Mouse (Mus musculus) hindbrain, embryonic 11.5 days (tissue): ENCODE data around the gene Cant1. TPM values are rescaled to one million over a fixed set of nuclear protein-coding genes. Genes with fewer than 3 reads are reported as not detected.

Experiments
- ATAC-seq: fragments of 200-750 bp; cut with Nextera tagmentation; 2 replicates; pipeline ENCODE4 v1.8.0; 2017; ENCODE audit warnings: mild to moderate bottlenecking, moderate TSS enrichment, moderate library complexity; ENCODE audit not compliant: low FRiP score
- DNase-seq: peaks from one replicate; pipeline ENCODE4 v3.0.0-alpha.2; 2015; ENCODE audit warnings: low spot score
- H3K27ac ChIP-seq: fragments of 300-500 bp; sonication (generic); 2 replicates; pipeline ENCODE4 v1.5.1; 2014; ENCODE audit warnings: mild to moderate bottlenecking, low read depth, low read length
- H3K27me3 ChIP-seq: fragments of 300-500 bp; sonication (generic); 2 replicates; pipeline ENCODE4 v1.6.1; 2014; ENCODE audit warnings: mild to moderate bottlenecking, low read length, moderate library complexity, mixed read lengths; ENCODE audit not compliant: control insufficient read depth, insufficient read depth
- H3K36me3 ChIP-seq: fragments of 300-500 bp; sonication (generic); 2 replicates; pipeline ENCODE4 v1.6.1; 2014; ENCODE audit warnings: mild to moderate bottlenecking, low read length, moderate library complexity, mixed read lengths; ENCODE audit not compliant: control insufficient read depth, insufficient read depth
- H3K4me1 ChIP-seq: fragments of 300-500 bp; sonication (generic); replicated peaks from 2 replicates; pipeline ENCODE4 v1.6.1; 2014; ENCODE audit warnings: low read length, mixed read lengths; ENCODE audit not compliant: control insufficient read depth, insufficient read depth
- H3K4me2 ChIP-seq: fragments of 300-500 bp; sonication (generic); replicated peaks from 2 replicates; pipeline ENCODE4 v1.6.1; 2014; ENCODE audit warnings: mild to moderate bottlenecking, low read depth, low read length
- H3K4me3 ChIP-seq: fragments of 300-500 bp; sonication (generic); 2 replicates; pipeline ENCODE4 v1.5.1; 2014; ENCODE audit warnings: low read depth, low read length
- H3K9ac ChIP-seq: fragments of 300-500 bp; sonication (generic); 2 replicates; pipeline ENCODE4 v1.6.1; 2014; ENCODE audit warnings: low read depth, low read length
- H3K9me3 ChIP-seq: fragments of 300-500 bp; sonication (generic); 2 replicates; pipeline ENCODE4 v1.6.1; 2016; ENCODE audit warnings: low read length; ENCODE audit not compliant: control insufficient read depth
- WGBS: fragments of 180-500 bp; shearing (Covaris S2); extraction: QIAGEN DNeasy Blood & Tissue Kit; methylation state at CpG from one replicate; pipeline ENCODE4 v1.1.7; 2014; 5-methylcytosine and 5-hydroxymethylcytosine counted together
- polyA plus RNA-seq: library from polyadenylated mRNA; unstranded; fragments of >200 nt; fragmentation: Nextera tagmentation; extraction: Ambion mirVana; gene quantifications from 2 replicates; pipeline ENCODE4 v1.2.1, GENCODE M21; 2014

Gene Cant1
- polyA plus RNA-seq, 1 experiment from 2014 or later, result 21.0 TPM

GRCm38 (mm10) chr11:118375006-118375405 lies 43.9 kb downstream of the Cant1 start:
- Histone ChIP-seq H3K27ac (no peak overlapping the region), H3K9ac (no peak overlapping the region), H3K36me3 (no peaks in the 10 kb centered on the region), H3K27me3 (no peaks in the 10 kb centered on the region), H3K4me1 (no peaks in the 10 kb centered on the region), H3K9me3 (no peaks in the 10 kb centered on the region), H3K4me2 (no peak overlapping the region), H3K4me3 (no peak overlapping the region)
- no peak for ATAC-seq
- no peak for DNase-seq

- no peak for DNase-seq
- no peak overlapping the region for H3K27ac ChIP-seq
- no peak overlapping the region for H3K4me3 ChIP-seq
- ATAC-seq, result no peak
- WGBS, result 61% methylated on average over 5 of the region's 5 CpGs
- no peaks in the 10 kb centered on the region for H3K36me3 ChIP-seq
- no peak overlapping the region for H3K9ac ChIP-seq
- H3K4me2 ChIP-seq, result no peak overlapping the region
- H3K9me3 ChIP-seq, result no peaks in the 10 kb centered on the region
- H3K27me3 ChIP-seq, result no peaks in the 10 kb centered on the region
- no peaks in the 10 kb centered on the region for H3K4me1 ChIP-seq
Observed at GRCm38 (mm10) chr11:118374506-118374905, 44.4 kb downstream of the Cant1 start.

GRCm38 (mm10) chr11:118372641-118373040 lies 46.2 kb downstream of the Cant1 start:
- Histone ChIP-seq H3K4me3 (no peak overlapping the region), H3K36me3 (no peaks in the 10 kb centered on the region), H3K9me3 (no peaks in the 10 kb centered on the region), H3K9ac (no peak overlapping the region), H3K4me1 (no peaks in the 10 kb centered on the region), H3K27ac (no peak overlapping the region), H3K4me2 (no peak overlapping the region), H3K27me3 (no peaks in the 10 kb centered on the region)
- DNase-seq (no peak), ATAC-seq (no peak)
- WGBS, result 56% methylated on average over 7 of the region's 7 CpGs

- 91% methylated on average over 7 of the region's 7 CpGs for WGBS
- DNase-seq, result no peak
Observed at GRCm38 (mm10) chr11:118371876-118372275, 47.0 kb downstream of the Cant1 start.

GRCm38 (mm10) chr11:118369657-118370056 lies 49.2 kb downstream of the Cant1 start:
- no peaks in the 10 kb centered on the region for H3K9me3 ChIP-seq
- ATAC-seq, result no peak
- no peaks in the 10 kb centered on the region for H3K36me3 ChIP-seq
- no peaks in the 10 kb centered on the region for H3K27me3 ChIP-seq
- no peaks in the 10 kb centered on the region; the same call in 1 of the 2 replicates for H3K4me1 ChIP-seq
- no peak overlapping the region for H3K27ac ChIP-seq
- 77% methylated on average over 8 of the region's 8 CpGs for WGBS
- no peak overlapping the region for H3K4me2 ChIP-seq
- H3K9ac ChIP-seq, result no peak overlapping the region
- no peak overlapping the region for H3K4me3 ChIP-seq
- no peak for DNase-seq

More at GRCm38 (mm10) chr11:118371876-118372275, 47.0 kb downstream of the Cant1 start:
- H3K27ac ChIP-seq, result no peak overlapping the region
- H3K9ac ChIP-seq, result no peak overlapping the region
- no peak for ATAC-seq
- H3K4me1 ChIP-seq, result no peaks in the 10 kb centered on the region
- no peak overlapping the region for H3K4me3 ChIP-seq
- no peaks in the 10 kb centered on the region for H3K36me3 ChIP-seq
- no peaks in the 10 kb centered on the region for H3K9me3 ChIP-seq
- no peaks in the 10 kb centered on the region for H3K27me3 ChIP-seq
- no peak overlapping the region for H3K4me2 ChIP-seq

- DNase-seq (no peak), ATAC-seq (no peak)
- H3K27ac ChIP-seq, result no peak overlapping the region
- H3K4me1 ChIP-seq, result no peaks in the 10 kb centered on the region; the same call in 1 of the 2 replicates
- WGBS, result 86% methylated on average over 5 of the region's 5 CpGs
- H3K9ac ChIP-seq, result no peak overlapping the region
- no peaks in the 10 kb centered on the region for H3K36me3 ChIP-seq
- H3K27me3 ChIP-seq, result no peaks in the 10 kb centered on the region
- no peaks in the 10 kb centered on the region for H3K9me3 ChIP-seq
- no peak overlapping the region for H3K4me2 ChIP-seq
- H3K4me3 ChIP-seq, result no peak overlapping the region
Observed at GRCm38 (mm10) chr11:118369251-118369650, 49.6 kb downstream of the Cant1 start.

GRCm38 (mm10) chr11:118368330-118368729 lies 50.6 kb downstream of the Cant1 start:
- DNase-seq (no peak), ATAC-seq (no peak)
- Histone ChIP-seq H3K9ac (no peak overlapping the region), H3K9me3 (no peaks in the 10 kb centered on the region), H3K27me3 (no peaks in the 10 kb centered on the region; the same call in 1 of the 2 replicates), H3K36me3 (no peaks in the 10 kb centered on the region), H3K27ac (no peak overlapping the region), H3K4me2 (no peak overlapping the region), H3K4me1 (no peaks in the 10 kb centered on the region; the same call in 1 of the 2 replicates), H3K4me3 (no peak overlapping the region)
- 63% methylated on average over 3 of the region's 3 CpGs for WGBS

GRCm38 (mm10) chr11:118366559-118366958 lies 52.3 kb downstream of the Cant1 start:
- DNase-seq, result no peak

GRCm38 (mm10) chr11:118366108-118366507 lies 52.8 kb downstream of the Cant1 start:
- Histone ChIP-seq H3K9ac (no peak overlapping the region), H3K27me3 (no peaks in the 10 kb centered on the region; the same call in 1 of the 2 replicates), H3K4me2 (no peak overlapping the region), H3K4me1 (no peaks in the 10 kb centered on the region; the same call in 1 of the 2 replicates), H3K9me3 (no peaks in the 10 kb centered on the region), H3K36me3 (no peaks in the 10 kb centered on the region), H3K4me3 (no peak overlapping the region), H3K27ac (no peak overlapping the region)
- no peak for ATAC-seq
- WGBS, result 61% methylated on average over 3 of the region's 3 CpGs
- no peak for DNase-seq

More at GRCm38 (mm10) chr11:118366559-118366958, 52.3 kb downstream of the Cant1 start:
- no peak overlapping the region for H3K27ac ChIP-seq
- H3K27me3 ChIP-seq, result no peaks in the 10 kb centered on the region; the same call in 1 of the 2 replicates
- 75% methylated on average over 8 of the region's 8 CpGs for WGBS
- H3K36me3 ChIP-seq, result no peaks in the 10 kb centered on the region
- ATAC-seq, result no peak
- no peak overlapping the region for H3K9ac ChIP-seq
- H3K4me1 ChIP-seq, result no peaks in the 10 kb centered on the region; the same call in 1 of the 2 replicates
- no peaks in the 10 kb centered on the region for H3K9me3 ChIP-seq
- H3K4me2 ChIP-seq, result no peak overlapping the region
- H3K4me3 ChIP-seq, result no peak overlapping the region
